Mouse (Mus musculus) spleen, adult 2 months (tissue): ENCODE results near the gene Olfr530. TPM values are rescaled to one million over a fixed set of nuclear protein-coding genes. Genes with fewer than 3 reads are reported as not detected.

Experiments used
- DNase-seq, 2 experiments: peaks; one replicate each; pipeline versions ENCODE4 v3.0.0 to v3.0.0-alpha.2; 2012 to 2021; ENCODE audit warnings: low spot score in 2 of 2, low read depth in 1 of 2
- H3K27ac ChIP-seq: fragments of 200-500 bp; 2 replicates; pipeline ENCODE4 v1.5.1; 2012; ENCODE audit warnings: low read length, inconsistent platforms; ENCODE audit not compliant: insufficient read depth
- H3K27me3 ChIP-seq: fragments of 200-500 bp; 2 replicates; pipeline ENCODE4 v1.6.1; 2012; ENCODE audit warnings: mild to moderate bottlenecking, moderate library complexity, low read length, inconsistent platforms; ENCODE audit not compliant: control insufficient read depth, insufficient read depth
- H3K36me3 ChIP-seq: fragments of 200-500 bp; 2 replicates; pipeline ENCODE4 v1.6.1; 2012; ENCODE audit warnings: mild to moderate bottlenecking, low read length, inconsistent platforms; ENCODE audit not compliant: control insufficient read depth, insufficient read depth
- H3K4me1 ChIP-seq: fragments of 200-500 bp; 2 replicates; pipeline ENCODE4 v1.6.1; 2011; ENCODE audit warnings: inconsistent platforms; ENCODE audit not compliant: control insufficient read depth, insufficient read depth, insufficient read length
- H3K4me3 ChIP-seq: fragments of 200-500 bp; 2 replicates; pipeline ENCODE4 v1.5.1; 2011; ENCODE audit warnings: mild to moderate bottlenecking, inconsistent platforms; ENCODE audit not compliant: insufficient read depth, insufficient read length; ENCODE audit errors: extremely low read depth
- CTCF ChIP-seq: fragments of 200-500 bp; IDR thresholded peaks from 2 replicates; pipeline ENCODE4 v1.5.1; 2011; ENCODE audit warnings: mild to moderate bottlenecking, inconsistent platforms; ENCODE audit not compliant: insufficient read depth, insufficient read length, insufficient replicate concordance; ENCODE audit errors: extremely low read depth
- POLR2A ChIP-seq: fragments of 200-500 bp; IDR thresholded peaks from 2 replicates; pipeline ENCODE4 v1.6.1; 2011; ENCODE audit warnings: low read depth, low read length, inconsistent platforms
- WGBS: fragments of 180-500 bp; shearing (Covaris S2); methylation state at CpG from one replicate; pipeline ENCODE4 v1.1.7; 2018; 5-methylcytosine and 5-hydroxymethylcytosine counted together
- polyA plus RNA-seq: library from polyadenylated mRNA; depleted of rRNA; stranded (reverse); fragments of >200 nt; gene quantifications from 2 replicates; pipeline ENCODE4 v1.2.3, GENCODE M21; 2012; rRNA removed

The Olfr530 gene
- 0.08 TPM in 1 of 2 replicates, not detected in the other for polyA plus RNA-seq

DNA sequence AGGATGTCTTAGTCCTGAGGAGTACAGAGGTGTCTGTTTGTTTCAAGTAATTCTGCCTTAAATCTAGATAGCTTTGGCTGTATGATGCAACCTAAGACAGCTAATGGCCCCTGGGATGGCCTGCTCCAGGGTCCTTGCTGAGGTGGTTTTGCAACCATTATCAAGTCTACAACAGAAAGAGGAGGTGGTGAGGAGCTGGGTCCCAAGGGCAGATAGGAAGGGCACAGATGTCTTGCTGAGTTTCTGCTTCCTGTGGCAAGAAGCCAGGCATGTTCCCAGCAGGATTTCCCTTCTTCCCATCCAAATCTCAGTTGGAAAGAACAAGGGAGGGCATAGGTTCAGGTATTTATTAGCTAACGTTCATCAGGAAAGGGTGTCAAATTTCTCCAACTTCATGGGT, at the start of gene Olfr530:
TSS of gene Olfr530 (minus strand) at position 101 of the 400 bp plus-strand sequence.
- Histone ChIP-seq H3K4me1 (no peaks in the 10 kb centered on the region), H3K27ac (no peak within 1 kb of the TSS), H3K4me3 (no peak within 1 kb of the TSS), H3K27me3 (no peaks in the 10 kb centered on the region), H3K36me3 (no peaks in the 10 kb centered on the region)
- no peak for DNase-seq
- 58% methylated on average over 1 of the region's 1 CpGs for WGBS
- TF ChIP-seq CTCF (no peak), POLR2A (no peak)

DNA sequence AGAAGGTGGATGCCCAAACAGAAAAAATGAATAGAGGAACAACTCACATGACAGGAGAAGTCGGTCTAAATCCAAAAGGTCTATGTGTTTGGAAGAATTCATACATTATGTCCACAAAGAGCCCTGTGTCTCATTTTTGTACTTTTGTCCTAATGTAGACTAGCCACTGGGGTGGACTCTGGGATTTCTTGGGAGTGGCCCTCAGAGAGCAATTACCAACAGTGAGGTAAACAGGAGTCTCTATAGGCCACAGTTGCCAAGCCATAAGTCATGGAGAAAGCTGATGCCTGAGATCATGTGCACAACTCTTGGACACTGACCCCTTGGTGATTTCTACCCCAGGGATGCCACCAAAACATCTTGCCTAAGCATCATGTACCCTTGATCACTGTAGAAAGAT, 45.4 kb upstream of the Olfr530 start, which contains the start of gene Olfr532:
TSS of gene Olfr532 (minus strand) at position 101 of the 400 bp plus-strand sequence.
- Histone ChIP-seq H3K4me1 (no peaks in the 10 kb centered on the region), H3K27ac (no peak within 1 kb of the TSS), H3K27me3 (no peaks in the 10 kb centered on the region), H3K36me3 (no peaks in the 10 kb centered on the region), H3K4me3 (no peak within 1 kb of the TSS)
- no peak for DNase-seq
- TF ChIP-seq POLR2A (no peak), CTCF (no peak)
- 88% methylated on average over 1 of the region's 1 CpGs for WGBS

DNA sequence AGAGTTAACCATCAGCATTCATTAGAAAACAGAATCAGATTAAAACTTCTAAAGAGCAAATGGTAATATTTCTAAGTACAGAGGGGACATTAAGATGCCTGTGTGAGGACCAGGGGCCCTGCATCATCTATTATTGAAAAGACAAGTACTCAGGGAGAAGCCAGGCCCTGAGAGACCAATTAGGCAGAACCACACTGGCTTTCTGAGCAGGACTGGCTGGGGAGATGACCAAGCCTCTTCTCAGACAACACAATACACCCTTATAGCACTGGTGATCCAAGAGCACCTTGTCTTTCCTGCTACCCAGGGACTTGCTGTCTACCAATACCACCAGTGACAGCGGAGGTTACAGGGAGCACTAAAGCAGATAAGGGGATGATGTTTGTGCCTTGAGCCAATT, 26.7 kb upstream of the Olfr530 start, which contains the start of gene Olfr531:
TSS of gene Olfr531 (minus strand) at position 101 of the 400 bp plus-strand sequence.
- DNase-seq: no peak
- TF ChIP-seq POLR2A (no peak), CTCF (no peak)
- 91% methylated on average over 1 of the region's 1 CpGs for WGBS
- Histone ChIP-seq H3K4me3 (no peak within 1 kb of the TSS), H3K27ac (no peak within 1 kb of the TSS), H3K4me1 (no peaks in the 10 kb centered on the region), H3K27me3 (no peaks in the 10 kb centered on the region), H3K36me3 (no peaks in the 10 kb centered on the region)

DNA sequence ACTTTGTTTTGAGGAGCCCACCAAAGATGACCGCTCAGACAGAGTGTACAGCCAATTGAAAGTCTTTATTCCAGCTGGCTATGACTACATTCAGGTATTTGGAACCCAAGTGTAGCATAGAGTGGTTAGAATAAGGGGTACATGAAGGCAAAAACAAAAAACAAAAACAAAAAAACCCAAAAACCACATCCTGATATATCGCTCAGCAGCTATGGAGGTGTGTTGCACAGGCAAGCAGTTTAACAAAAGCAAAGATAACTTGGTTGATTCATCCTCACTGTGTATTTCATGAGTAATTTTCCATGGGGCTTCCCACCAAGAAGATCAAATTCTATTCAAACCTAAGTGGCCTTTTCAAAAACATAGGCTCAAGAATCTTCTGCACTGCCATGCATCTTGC, 780 bp upstream of the Olfr530 start:
- 85% methylated on average over 2 of the region's 2 CpGs for WGBS
- no peak for DNase-seq
- Histone ChIP-seq H3K4me3 (no peak overlapping the region), H3K36me3 (no peaks in the 10 kb centered on the region), H3K27ac (no peak overlapping the region), H3K4me1 (no peaks in the 10 kb centered on the region), H3K27me3 (no peaks in the 10 kb centered on the region)
- TF ChIP-seq POLR2A (no peak), CTCF (no peak)

DNA sequence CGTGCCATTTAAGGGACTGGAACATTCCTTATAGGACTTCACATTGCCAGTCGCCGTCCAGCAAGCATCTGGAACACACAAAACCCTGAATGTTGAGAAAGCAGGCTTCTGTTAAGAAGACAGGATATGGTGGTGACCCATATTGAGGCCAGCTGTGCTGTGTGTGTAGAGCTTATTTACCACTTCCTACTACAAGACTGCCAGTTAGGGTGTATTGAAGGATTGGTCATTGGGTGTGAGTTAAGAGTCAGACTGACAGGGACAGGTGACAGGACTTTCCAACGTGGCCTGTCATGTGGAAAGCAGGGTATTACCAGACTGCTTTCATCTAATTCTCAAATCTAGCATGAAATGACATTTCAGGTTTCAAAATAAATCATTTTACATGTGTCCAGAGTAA, 1.8 kb downstream of the Olfr530 start:
- 49% methylated on average over 4 of the region's 4 CpGs for WGBS

DNA sequence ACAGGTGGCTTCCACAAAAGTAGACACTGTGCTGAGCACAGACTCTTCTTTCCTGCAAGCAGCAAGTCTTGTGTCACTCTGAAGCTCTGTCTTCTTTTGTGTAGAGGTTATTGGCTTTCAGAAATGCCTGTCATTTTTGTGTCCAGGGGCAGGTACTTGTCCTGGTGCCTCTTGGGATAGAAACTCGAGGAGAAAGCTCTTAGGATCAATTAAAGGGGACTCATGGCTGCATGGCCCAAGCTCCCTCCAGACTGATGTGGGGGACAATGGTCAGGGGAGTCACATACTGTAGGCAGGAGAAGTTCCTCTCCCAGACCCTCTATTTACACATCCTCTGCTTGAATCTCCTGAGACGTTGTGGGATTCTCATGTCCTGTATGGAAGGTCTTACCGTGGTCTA, 14.6 kb downstream of the Olfr530 start, which contains the start of gene Olfr60:
TSS of gene Olfr60 (minus strand) at position 101 of the 400 bp plus-strand sequence.
- Histone ChIP-seq H3K4me1 (no peaks in the 10 kb centered on the region), H3K36me3 (no peaks in the 10 kb centered on the region), H3K27me3 (no peaks in the 10 kb centered on the region), H3K27ac (no peak within 1 kb of the TSS), H3K4me3 (no peak within 1 kb of the TSS)
- TF ChIP-seq CTCF: no peak
- no peak for TF ChIP-seq POLR2A
- no peak for DNase-seq
- 70% methylated on average over 3 of the region's 3 CpGs for WGBS

More for the DNA sequence above, 1.8 kb downstream of the Olfr530 start:
- Histone ChIP-seq H3K4me1 (no peaks in the 10 kb centered on the region), H3K27ac (no peak overlapping the region), H3K4me3 (no peak overlapping the region), H3K36me3 (no peaks in the 10 kb centered on the region), H3K27me3 (no peaks in the 10 kb centered on the region)
- TF ChIP-seq POLR2A (no peak), CTCF (no peak)
- no peak for DNase-seq

DNA sequence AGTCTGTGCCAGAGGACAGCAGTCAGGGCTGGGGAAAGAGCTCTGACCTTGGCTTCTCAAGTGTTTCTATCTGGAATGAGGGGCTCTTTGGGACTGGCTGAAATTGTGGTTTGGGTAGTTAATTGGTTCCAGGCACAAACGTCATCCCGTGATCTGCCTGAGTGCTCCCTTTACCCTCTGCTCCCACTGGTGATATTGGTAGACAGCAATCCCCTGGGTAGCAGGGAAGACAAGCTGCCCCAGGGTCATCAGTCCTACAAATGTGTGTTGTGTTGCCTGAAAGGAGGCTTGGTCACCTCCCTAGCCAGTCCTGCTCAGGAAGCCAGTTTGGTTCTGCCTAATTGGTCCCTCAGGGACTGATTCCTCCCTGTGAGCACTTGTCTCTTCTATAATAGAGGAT, 42.4 kb downstream of the Olfr530 start, which contains the start of gene Olfr527:
TSS of gene Olfr527 (plus strand) at position 301 of the 400 bp plus-strand sequence.
- TF ChIP-seq POLR2A (no peak), CTCF (no peak)
- H3K4me3 ChIP-seq: no peak within 1 kb of the TSS
- H3K36me3 ChIP-seq: no peaks in the 10 kb centered on the region
- WGBS: 94% methylated on average over 2 of the region's 2 CpGs
- no peak within 1 kb of the TSS for H3K27ac ChIP-seq
- no peak for DNase-seq
- no peaks in the 10 kb centered on the region for H3K4me1 ChIP-seq
- no peaks in the 10 kb centered on the region for H3K27me3 ChIP-seq
